Mouse (Mus musculus) adrenal gland, postnatal 10 days (tissue): ENCODE results near the gene Pou2f2. TPM values are rescaled to one million over a fixed set of nuclear protein-coding genes. Genes with fewer than 3 reads are reported as not detected.

ENCODE experiments used
- DNase-seq: peaks from one replicate; pipeline ENCODE4 v3.0.0; 2021; ENCODE audit warnings: mixed read lengths
- total RNA-seq, 2 experiments: library from RNA; stranded (reverse); gene quantifications; 2 replicates each; pipeline ENCODE4 v1.2.3; 2021

The Pou2f2 gene
- total RNA-seq, 2 experiments from 2014 or later: 2.3 to 3.6 TPM

- peak; percentile 65 for DNase-seq
These were observed 33.6 kb downstream of the Pou2f2 start for GRCm38 (mm10) chr7:25145896-25146295.

GRCm38 (mm10) chr7:25141761-25142160, 37.8 kb downstream of the Pou2f2 start:
- DNase-seq: peak; percentile 84

DNA sequence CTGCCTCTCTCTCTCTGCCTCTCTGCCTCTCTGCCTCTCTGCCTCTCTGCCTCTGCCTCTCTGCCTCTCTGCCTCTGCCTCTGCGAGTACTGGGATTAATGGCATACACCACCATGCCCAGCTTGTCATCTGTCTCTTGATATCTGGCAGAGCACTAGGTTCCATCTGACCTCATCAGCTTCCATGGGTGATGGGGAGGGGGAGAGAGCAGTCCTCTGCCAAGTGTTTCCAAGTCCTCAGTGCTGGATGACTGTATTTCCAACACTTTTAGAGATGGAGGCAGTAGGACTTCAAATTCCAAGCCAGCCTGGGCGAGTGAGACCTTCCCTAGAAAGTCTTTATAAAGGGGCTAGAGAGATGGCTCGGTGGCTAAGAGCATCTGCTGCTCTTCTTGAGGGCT, 42.0 kb downstream of the Pou2f2 start:
- DNase-seq: no peak

DNA sequence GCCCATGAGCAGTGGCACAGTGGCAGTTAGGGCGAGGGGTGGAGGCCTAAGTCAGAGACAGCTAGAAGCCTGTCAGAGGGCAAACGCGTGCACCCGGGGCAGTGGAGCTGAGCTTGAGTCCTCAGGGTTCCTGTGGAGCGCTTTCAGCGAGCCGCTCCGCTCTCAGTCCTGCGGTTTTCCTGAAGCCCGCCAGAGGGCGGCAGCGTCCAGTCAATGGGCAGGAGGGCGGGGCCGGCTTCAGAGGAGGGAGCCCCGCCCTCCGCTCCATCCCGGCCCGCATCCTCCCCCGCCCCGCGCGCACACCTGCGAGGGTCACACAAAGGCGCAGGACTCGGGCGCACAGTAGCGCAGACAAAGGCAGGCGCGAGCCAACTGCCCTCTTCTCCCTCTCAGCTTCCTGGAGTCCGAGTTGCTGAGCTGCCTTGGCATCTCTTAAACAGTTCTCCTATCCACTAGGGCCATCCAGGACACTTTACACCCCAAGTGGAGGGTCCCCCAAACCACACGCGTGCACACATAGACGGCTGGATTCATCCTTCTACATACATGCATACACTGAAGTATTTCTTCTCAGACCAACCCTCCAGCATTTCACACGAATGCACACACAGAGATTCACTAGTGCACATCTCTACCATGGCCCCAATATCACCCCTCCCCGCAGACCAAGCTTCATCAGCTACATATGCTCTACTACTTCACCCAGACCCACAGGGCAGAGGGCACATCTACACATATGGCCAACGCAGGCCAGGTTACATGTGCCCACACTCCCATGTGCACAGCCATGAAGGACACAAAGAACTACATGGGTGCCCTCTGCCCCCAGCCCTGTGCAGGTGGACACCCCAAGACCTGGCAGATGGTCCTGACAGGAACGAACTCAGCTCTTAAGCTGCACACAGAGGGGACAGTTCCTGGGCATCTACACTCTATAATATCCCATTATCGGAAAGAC, 46.2 kb downstream of the Pou2f2 start:
- DNase-seq: peak; percentile 90

- DNase-seq: no peak
These were observed 47.1 kb downstream of the Pou2f2 start for GRCm38 (mm10) chr7:25132318-25132960.

- no peak for DNase-seq
These were observed 48.3 kb downstream of the Pou2f2 start for GRCm38 (mm10) chr7:25131247-25131646.

- DNase-seq: no peak
These were observed 49.0 kb downstream of the Pou2f2 start for GRCm38 (mm10) chr7:25130565-25130964.

- DNase-seq: no peak
These were observed 50.0 kb downstream of the Pou2f2 start for GRCm38 (mm10) chr7:25129390-25129979.

DNA sequence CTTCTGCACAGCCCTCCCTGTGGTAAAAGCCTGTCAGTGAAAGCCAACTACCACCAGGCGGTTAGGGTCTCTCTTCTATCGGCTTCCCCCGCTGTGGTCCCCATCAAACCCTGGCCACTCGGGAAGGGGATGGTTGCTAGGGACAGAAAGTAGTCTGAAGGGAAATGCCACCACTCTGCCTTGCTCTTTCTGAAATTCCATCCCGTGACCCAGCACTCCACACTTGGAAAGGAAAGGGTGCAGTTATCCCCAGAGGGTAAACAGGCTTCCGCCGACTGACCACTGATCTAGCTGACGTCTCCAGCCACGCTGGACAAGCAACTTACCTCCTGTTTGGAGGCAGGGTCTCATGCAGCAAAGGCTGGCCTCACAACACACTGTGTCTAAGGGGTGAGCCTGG, 51.6 kb downstream of the Pou2f2 start:
- no peak for DNase-seq

DNA sequence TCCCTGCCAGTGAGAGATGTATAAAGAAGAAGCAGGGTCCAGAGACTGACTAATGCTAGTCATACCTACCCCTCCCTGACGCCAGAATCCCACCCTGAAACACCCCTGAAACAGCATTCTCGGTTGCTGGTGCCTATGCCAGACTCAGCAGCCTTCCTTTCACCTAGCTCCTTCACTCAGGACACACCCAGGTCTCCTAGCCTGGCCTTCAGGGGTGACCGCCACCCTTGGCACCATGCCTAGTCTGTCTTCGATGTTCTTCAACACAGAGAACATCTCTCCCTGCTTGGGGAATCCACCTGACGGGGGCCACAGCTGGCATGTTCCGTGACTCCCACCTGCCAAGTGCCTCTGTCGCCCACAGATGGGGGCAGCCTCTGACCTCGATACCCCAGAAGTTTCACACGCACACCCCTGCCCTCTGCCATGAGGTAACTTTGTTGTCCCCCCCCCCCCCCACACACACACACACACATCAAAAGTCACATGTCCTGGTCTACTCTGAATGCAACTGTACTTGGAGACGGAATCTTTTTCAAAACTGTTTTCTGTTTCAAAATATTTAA, 53.7 kb downstream of the Pou2f2 start:
- no peak for DNase-seq

- no peak for DNase-seq
These were observed 58.2 kb downstream of the Pou2f2 start for GRCm38 (mm10) chr7:25121240-25121786.

- DNase-seq: peak; percentile 17
These were observed 59.3 kb downstream of the Pou2f2 start for GRCm38 (mm10) chr7:25120061-25120834.

- no peak for DNase-seq
These were observed 66.4 kb downstream of the Pou2f2 start for GRCm38 (mm10) chr7:25112956-25113603.

DNA sequence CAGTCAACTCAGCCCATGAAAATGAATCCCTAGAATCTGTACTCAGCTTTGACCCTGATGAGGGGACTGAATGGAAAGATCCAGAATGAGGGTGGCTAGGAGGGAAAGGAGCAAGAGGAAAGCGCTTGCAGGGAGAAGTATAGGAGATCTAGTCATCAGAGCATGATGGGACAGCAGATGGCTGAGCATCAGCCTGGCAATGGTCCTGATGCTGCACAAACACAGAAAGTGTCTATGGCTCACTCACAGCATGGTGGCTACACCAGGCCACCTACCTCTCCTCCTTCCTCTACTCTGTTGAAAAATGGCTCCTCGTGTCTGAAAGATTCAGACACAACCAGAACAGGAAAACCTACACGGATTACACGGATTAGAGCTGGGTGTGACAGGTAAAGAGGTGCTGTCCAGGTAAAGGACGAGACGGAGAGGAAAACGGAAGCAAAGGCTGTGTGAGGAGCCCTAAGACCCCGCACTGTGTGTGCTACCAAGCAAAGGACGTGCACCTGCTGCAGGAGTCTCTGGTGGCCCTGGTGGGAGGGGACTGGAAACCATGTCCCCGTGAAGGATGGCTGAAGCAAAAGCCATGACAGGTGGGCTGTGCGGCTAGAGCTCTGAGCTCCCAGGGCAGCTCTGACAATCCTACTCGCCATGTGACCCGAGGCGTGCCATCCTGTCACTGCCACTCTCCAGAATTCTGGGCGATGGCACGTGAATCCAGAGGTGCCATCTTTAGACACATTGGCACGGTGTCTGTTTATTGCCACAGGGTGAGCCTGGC, 67.2 kb downstream of the Pou2f2 start:
- DNase-seq: no peak

GRCm38 (mm10) chr7:25110336-25110735, 69.2 kb downstream of the Pou2f2 start:
- no peak for DNase-seq

- DNase-seq: no peak
These were observed 70.2 kb downstream of the Pou2f2 start for GRCm38 (mm10) chr7:25109355-25109754.

DNA sequence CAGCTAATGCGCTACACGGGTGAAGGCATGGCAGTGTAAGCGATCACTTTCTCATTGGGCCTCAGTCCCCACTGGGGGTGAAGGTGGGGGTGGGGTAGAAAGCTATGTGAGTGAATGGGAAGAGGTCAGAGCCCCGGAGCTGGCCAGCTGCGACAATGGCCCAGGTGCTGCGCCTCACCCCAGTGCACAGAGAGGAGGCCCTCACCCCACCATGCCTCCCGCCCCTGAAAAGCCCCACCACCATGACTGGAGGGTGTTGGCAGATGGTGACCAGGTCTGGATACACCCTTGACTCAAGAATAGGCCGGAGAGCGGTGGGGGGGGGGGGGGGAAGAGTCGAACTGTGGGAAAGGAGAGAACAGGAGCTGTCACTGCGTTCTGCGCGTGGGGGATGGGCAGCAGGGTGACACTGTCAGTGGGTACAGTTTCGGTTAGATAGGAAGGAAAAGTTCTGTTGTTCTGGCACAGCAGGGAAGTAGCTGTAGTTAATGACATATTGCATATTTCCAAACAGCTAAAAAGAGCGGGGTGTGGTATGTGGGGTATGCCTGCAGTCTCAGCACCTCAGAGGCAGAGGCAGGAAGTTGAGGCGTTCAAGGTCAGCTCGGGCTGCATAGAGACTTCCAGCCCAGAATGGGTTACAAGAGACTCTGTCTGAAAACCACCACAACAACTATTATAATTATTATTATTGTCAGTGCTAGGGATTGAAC, 72.6 kb downstream of the Pou2f2 start:
- DNase-seq: no peak

GRCm38 (mm10) chr7:25105411-25106160, 73.9 kb downstream of the Pou2f2 start:
- peak; percentile 89 for DNase-seq

GRCm38 (mm10) chr7:25099581-25099980, 79.9 kb downstream of the Pou2f2 start:
- DNase-seq: no peak
